Mouse (Mus musculus): ENCODE results near the gene Nono. TPM values are rescaled to one million over a fixed set of nuclear protein-coding genes. Genes with fewer than 3 reads are reported as not detected.

Nono gene
- polyA plus RNA-seq, 1 experiment from 2014 or later: 720 TPM

DNA sequence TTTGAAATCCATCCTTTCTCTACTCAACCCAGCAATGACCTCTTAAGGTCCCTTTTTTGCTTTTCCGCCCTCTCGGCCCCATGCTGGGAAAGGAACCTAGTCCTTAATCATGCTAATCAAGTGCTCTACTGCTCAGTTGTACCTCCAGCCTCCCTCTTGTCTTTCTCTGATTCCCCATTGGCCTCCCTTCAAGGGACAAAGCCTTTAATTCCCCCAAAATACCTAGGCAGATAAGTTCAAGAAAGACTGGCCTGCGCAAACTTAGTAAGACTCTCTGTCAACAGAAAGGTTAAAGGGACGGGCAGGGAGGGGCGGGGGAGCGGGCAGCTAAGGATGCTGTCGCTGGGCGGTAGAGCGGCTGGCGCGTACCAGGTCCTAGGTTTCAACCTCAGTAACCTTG lies 32.7 kb upstream of the Nono start:
- Histone ChIP-seq H3K9me3 (replicated peaks; ENCODE audit: control insufficient read depth, low read length) (no peaks in the 10 kb centered on the region), H3K4me2 (ENCODE audit: low read depth, low read length) (no peak overlapping the region), H3K36me3 (replicated peaks; ENCODE audit: control insufficient read depth, insufficient read depth, low read depth, low read length) (no peaks in the 10 kb centered on the region), H3K27me3 (ENCODE audit: control insufficient read depth, insufficient read depth, low read length) (peaks cover 9% of the 10 kb centered on the region; the same call in 1 of the 2 replicates), H3K9ac (replicated peaks; ENCODE audit: low read length) (no peak overlapping the region), H3K4me3 (ENCODE audit: low read depth, low read length) (no peak overlapping the region), H3K4me1 (ENCODE audit: control insufficient read depth, insufficient read depth, low read length) (no peaks in the 10 kb centered on the region), H3K27ac (replicated peaks; ENCODE audit: low read depth, low read length) (no peak overlapping the region)
- ATAC-seq (replicated peaks; ENCODE audit: insufficient number of reproducible peaks, low FRiP score, low TSS enrichment, low read depth) (no peak), DNase-seq (ENCODE audit: low spot score) (peak; percentile 3)
- WGBS: 34% methylated on average over 8 of the region's 11 CpGs

DNA sequence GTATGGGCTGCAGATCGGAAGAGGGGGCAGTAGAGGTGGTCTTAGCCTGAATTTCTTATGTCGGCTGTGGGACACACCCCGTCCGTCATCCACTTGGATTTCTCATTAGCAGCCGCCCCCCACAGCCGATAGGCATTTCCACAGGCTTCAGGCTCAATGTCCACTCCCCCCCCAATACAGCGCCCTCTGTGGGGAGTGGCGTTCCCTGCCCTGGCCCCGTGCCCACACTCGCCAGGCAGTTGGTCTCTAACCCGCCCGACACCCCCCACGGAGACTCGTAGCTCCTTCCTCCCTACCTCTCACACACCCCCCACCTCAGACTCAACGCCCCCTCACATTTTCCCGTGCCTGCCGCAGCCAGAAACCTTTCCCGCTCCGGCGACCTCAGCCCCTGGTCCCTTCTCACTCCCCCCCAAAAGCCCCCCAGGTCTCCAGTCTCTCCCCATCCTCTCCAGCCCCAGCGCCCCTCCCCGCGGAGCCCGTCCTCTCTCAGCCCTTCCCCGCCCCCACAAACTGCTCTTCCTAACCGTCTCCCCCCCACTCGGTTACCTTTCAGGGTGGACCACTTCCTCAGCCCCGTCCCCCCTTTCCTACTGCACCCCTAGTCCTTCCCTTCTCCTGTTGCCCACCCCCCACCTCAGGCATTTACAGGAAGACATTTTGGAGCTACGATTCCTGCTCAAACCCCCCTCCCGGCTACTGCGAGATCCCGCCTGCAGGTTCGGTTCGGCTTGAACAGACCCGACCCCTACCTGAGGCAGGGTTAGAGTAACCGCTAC lies 10.0 kb upstream of the Nono start:
- ATAC-seq (replicated peaks; ENCODE audit: insufficient number of reproducible peaks, low FRiP score, low TSS enrichment, low read depth): no peak; the same call in 1 of the 2 replicates
- H3K9me3 ChIP-seq (replicated peaks; ENCODE audit: control insufficient read depth, low read length): no peaks in the 10 kb centered on the region

DNA sequence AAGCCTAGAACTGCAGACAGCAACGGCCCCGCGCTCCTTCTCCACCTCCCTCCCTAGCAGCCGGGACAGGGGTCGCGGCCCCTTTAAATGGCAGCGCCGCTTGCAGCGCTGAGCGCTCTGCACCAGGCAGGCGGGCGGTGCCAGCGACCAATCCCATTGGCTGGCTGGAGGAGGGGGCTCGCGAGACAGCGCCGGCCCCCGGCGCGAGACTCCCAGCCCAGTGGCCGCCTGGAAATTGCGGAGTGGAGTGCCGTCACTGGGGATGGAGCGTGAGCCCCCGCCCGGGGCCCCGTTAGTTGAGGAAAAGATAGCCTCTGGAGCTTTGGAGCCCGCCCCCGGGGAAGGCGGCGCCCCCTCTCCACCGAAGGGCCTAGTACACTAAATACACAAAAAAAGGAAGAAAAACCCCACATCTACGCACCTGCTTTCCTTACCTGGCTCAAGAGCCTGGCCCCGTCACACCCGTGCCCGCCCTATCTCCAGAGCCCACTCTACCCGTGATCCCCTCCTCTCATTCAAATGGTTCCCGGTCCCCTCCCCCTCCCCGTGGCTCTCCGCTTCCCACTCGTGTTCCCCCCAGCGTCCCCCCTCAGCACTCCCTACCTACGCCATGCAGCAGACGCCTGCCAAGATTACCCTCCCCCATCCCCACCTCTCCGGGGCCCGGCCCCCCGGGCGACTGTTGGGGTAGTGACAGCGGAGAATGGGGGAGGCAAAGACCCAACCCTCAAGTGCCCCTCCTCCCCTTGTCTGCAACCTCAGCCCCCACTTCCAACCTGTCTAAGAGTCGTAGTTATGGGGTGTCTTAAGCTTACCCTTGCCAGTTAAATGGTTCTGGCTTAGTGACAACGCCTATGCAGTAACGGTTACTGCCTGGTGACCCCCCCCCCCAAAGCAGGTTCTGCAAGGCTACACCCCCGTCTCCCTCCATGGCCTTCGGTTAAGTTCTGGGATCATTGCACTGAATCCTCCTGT lies 9.1 kb upstream of the Nono start:
- no peaks in the 10 kb centered on the region for H3K36me3 ChIP-seq (replicated peaks; ENCODE audit: control insufficient read depth, insufficient read depth, low read depth, low read length)
- 16% methylated on average over 43 of the region's 54 CpGs for WGBS
- no peaks in the 10 kb centered on the region for H3K9me3 ChIP-seq (replicated peaks; ENCODE audit: control insufficient read depth, low read length)
- H3K4me1 ChIP-seq (ENCODE audit: control insufficient read depth, insufficient read depth, low read length): no peaks in the 10 kb centered on the region; the same call in 1 of the 2 replicates
- ATAC-seq (replicated peaks; ENCODE audit: insufficient number of reproducible peaks, low FRiP score, low TSS enrichment, low read depth) (peak; percentile 94), DNase-seq (ENCODE audit: low spot score) (peak; percentile 89)
- no peak overlapping the region for H3K27ac ChIP-seq (replicated peaks; ENCODE audit: low read depth, low read length)
- H3K4me2 ChIP-seq (ENCODE audit: low read depth, low read length): peak overlapping the region; percentile 64
- peak overlapping the region; percentile 64 for H3K9ac ChIP-seq (replicated peaks; ENCODE audit: low read length)
- H3K27me3 ChIP-seq (ENCODE audit: control insufficient read depth, insufficient read depth, low read length): no peaks in the 10 kb centered on the region
- H3K4me3 ChIP-seq (ENCODE audit: low read depth, low read length): peak overlapping the region; percentile 53

More for the DNA sequence above, 10.0 kb upstream of the Nono start:
- H3K4me1 ChIP-seq (ENCODE audit: control insufficient read depth, insufficient read depth, low read length): no peaks in the 10 kb centered on the region; the same call in 1 of the 2 replicates
- 23% methylated on average over 35 of the region's 36 CpGs for WGBS
- no peak overlapping the region for H3K27ac ChIP-seq (replicated peaks; ENCODE audit: low read depth, low read length)
- peak overlapping the region; percentile 64 for H3K9ac ChIP-seq (replicated peaks; ENCODE audit: low read length)
- peak overlapping the region; percentile 53 for H3K4me3 ChIP-seq (ENCODE audit: low read depth, low read length)
- peak; percentile 15 for DNase-seq (ENCODE audit: low spot score)
- no peaks in the 10 kb centered on the region for H3K27me3 ChIP-seq (ENCODE audit: control insufficient read depth, insufficient read depth, low read length)
- peak overlapping the region; percentile 53 for H3K4me2 ChIP-seq (ENCODE audit: low read depth, low read length)
- no peaks in the 10 kb centered on the region for H3K36me3 ChIP-seq (replicated peaks; ENCODE audit: control insufficient read depth, insufficient read depth, low read depth, low read length)

DNA sequence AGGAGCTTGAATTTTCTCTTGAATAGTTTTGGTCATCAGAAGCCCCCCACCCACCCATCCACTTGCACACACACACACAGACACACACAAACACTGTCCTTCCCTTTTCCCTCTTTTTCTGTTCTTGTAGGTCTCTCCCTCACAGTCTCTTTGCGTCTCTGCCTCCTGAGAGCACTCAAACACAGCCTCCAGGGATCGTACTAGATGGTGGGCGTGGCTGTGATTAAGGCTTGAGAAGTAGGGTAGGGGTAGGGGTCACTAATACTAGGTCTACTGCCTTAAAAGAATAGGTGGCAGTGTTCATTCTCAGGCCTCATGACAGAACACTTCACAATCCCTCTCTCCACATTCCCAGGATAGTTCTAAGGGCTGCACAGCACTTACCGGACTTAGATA lies 8.4 kb upstream of the Nono start, which contains the start of gene Zmym3:
TSS of gene Zmym3 (minus strand) at position 150 of the 396 bp plus-strand sequence.
- peak within 1 kb of the TSS; percentile 53 for H3K4me3 ChIP-seq (ENCODE audit: low read depth, low read length)
- DNase-seq (ENCODE audit: low spot score) (peak; percentile 22), ATAC-seq (replicated peaks; ENCODE audit: insufficient number of reproducible peaks, low FRiP score, low TSS enrichment, low read depth) (no peak)
- H3K4me2 ChIP-seq (ENCODE audit: low read depth, low read length): peak within 1 kb of the TSS; percentile 64
- no peak within 1 kb of the TSS for H3K27ac ChIP-seq (replicated peaks; ENCODE audit: low read depth, low read length)
- H3K9ac ChIP-seq (replicated peaks; ENCODE audit: low read length): peak within 1 kb of the TSS; percentile 64
- no peaks in the 10 kb centered on the region for H3K9me3 ChIP-seq (replicated peaks; ENCODE audit: control insufficient read depth, low read length)
- 23% methylated on average over 4 of the region's 4 CpGs for WGBS
- no peaks in the 10 kb centered on the region for H3K27me3 ChIP-seq (ENCODE audit: control insufficient read depth, insufficient read depth, low read length)
- no peaks in the 10 kb centered on the region; the same call in 1 of the 2 replicates for H3K4me1 ChIP-seq (ENCODE audit: control insufficient read depth, insufficient read depth, low read length)
- no peaks in the 10 kb centered on the region for H3K36me3 ChIP-seq (replicated peaks; ENCODE audit: control insufficient read depth, insufficient read depth, low read depth, low read length)

DNA sequence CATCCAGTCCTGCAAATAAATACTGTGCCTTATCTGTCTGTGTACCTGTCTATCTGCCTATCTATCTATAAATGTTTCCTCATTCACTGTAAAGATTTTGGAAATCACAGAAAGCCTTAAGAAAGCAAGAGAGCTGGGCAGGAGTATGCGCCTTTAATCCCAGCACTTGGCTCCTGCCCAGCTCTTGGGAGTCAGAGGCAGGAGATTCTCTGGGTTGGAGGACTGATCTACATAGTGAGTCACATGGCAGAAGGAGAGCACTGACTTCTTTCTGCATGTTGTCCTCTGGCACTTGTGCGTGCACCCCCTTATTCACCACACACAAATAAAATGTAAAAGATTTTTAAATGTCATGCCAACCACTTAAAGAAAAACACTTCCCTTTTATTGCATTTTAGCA lies 5.7 kb upstream of the Nono start:
- no peaks in the 10 kb centered on the region for H3K36me3 ChIP-seq (replicated peaks; ENCODE audit: control insufficient read depth, insufficient read depth, low read depth, low read length)
- no peak overlapping the region for H3K4me3 ChIP-seq (ENCODE audit: low read depth, low read length)
- no peak overlapping the region for H3K27ac ChIP-seq (replicated peaks; ENCODE audit: low read depth, low read length)
- H3K9ac ChIP-seq (replicated peaks; ENCODE audit: low read length): no peak overlapping the region
- no peaks in the 10 kb centered on the region; the same call in 1 of the 2 replicates for H3K4me1 ChIP-seq (ENCODE audit: control insufficient read depth, insufficient read depth, low read length)
- no peaks in the 10 kb centered on the region for H3K9me3 ChIP-seq (replicated peaks; ENCODE audit: control insufficient read depth, low read length)
- no peaks in the 10 kb centered on the region for H3K27me3 ChIP-seq (ENCODE audit: control insufficient read depth, insufficient read depth, low read length)
- ATAC-seq (replicated peaks; ENCODE audit: insufficient number of reproducible peaks, low FRiP score, low TSS enrichment, low read depth) (no peak), DNase-seq (ENCODE audit: low spot score) (no peak)
- 86% methylated on average over 2 of the region's 2 CpGs for WGBS
- H3K4me2 ChIP-seq (ENCODE audit: low read depth, low read length): no peak overlapping the region

DNA sequence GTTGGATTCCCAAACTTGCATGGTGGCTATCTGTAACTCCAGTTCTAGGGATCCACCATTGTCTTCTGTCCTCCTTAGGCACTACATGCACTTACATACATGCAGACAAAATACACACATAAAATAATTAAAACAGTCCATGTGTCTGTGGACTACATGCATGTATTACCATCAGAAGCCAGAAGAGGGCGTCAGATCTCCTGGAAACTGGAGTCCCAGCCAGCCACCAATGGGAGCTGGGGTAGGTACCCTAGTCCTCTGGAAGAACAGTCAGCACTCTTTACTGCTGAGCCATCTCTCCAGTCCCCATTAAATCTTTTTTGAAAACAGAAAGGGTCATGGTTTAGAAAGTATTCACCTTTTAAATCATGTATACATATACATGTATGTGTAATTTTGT lies 1.3 kb upstream of the Nono start:
- H3K4me1 ChIP-seq (ENCODE audit: control insufficient read depth, insufficient read depth, low read length): no peaks in the 10 kb centered on the region
- no peaks in the 10 kb centered on the region for H3K36me3 ChIP-seq (replicated peaks; ENCODE audit: control insufficient read depth, insufficient read depth, low read depth, low read length)
- 0% methylated on average over 1 of the region's 1 CpGs for WGBS
- H3K4me3 ChIP-seq (ENCODE audit: low read depth, low read length): no peak overlapping the region
- no peak for ATAC-seq (replicated peaks; ENCODE audit: insufficient number of reproducible peaks, low FRiP score, low TSS enrichment, low read depth)
- no peaks in the 10 kb centered on the region for H3K9me3 ChIP-seq (replicated peaks; ENCODE audit: control insufficient read depth, low read length)
- no peak overlapping the region for H3K27ac ChIP-seq (replicated peaks; ENCODE audit: low read depth, low read length)
- no peak for DNase-seq (ENCODE audit: low spot score)
- no peaks in the 10 kb centered on the region for H3K27me3 ChIP-seq (ENCODE audit: control insufficient read depth, insufficient read depth, low read length)
- no peak overlapping the region for H3K9ac ChIP-seq (replicated peaks; ENCODE audit: low read length)
- H3K4me2 ChIP-seq (ENCODE audit: low read depth, low read length): no peak overlapping the region

DNA sequence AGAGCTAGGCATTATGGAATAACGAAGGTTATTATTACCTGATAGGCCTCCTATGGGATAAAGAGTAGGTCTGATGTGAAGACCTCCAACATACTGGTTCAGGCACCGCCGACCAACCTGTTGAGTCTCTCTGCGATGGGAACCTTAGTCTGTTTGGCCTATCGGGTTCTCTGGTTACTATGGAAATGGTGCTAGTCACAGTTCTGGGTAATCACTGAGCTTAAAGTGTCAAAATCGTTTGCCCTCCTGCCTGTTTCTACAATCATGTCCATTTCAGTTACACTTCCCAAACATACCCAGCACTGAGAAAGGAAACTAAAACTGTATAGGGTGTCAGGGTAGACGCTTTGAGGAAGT lies 355 bp upstream of the Nono start:
- Histone ChIP-seq H3K27me3 (ENCODE audit: control insufficient read depth, insufficient read depth, low read length) (no peaks in the 10 kb centered on the region), H3K9ac (replicated peaks; ENCODE audit: low read length) (no peak overlapping the region; the same call in 1 of the 2 replicates), H3K4me2 (ENCODE audit: low read depth, low read length) (peak overlapping the region; percentile 24; the same call in 1 of the 2 replicates), H3K4me3 (ENCODE audit: low read depth, low read length) (peak overlapping the region; percentile 7), H3K27ac (replicated peaks; ENCODE audit: low read depth, low read length) (peak overlapping the region; percentile 29; the same call in 1 of the 2 replicates), H3K9me3 (replicated peaks; ENCODE audit: control insufficient read depth, low read length) (no peaks in the 10 kb centered on the region), H3K4me1 (ENCODE audit: control insufficient read depth, insufficient read depth, low read length) (no peaks in the 10 kb centered on the region), H3K36me3 (replicated peaks; ENCODE audit: control insufficient read depth, insufficient read depth, low read depth, low read length) (no peaks in the 10 kb centered on the region)
- DNase-seq (ENCODE audit: low spot score) (peak; percentile 27), ATAC-seq (replicated peaks; ENCODE audit: insufficient number of reproducible peaks, low FRiP score, low TSS enrichment, low read depth) (no peak)
- WGBS: 21% methylated on average over 7 of the region's 7 CpGs

Data from embryonic facial prominence, embryonic 11.5 days (tissue).